Mouse (Mus musculus) heart, adult 11 months (tissue): ENCODE results near the gene Pacrg.

Experiments used
- DNase-seq: peaks from one replicate; pipeline ENCODE4 v3.0.0; 2022

Gene Pacrg

DNA sequence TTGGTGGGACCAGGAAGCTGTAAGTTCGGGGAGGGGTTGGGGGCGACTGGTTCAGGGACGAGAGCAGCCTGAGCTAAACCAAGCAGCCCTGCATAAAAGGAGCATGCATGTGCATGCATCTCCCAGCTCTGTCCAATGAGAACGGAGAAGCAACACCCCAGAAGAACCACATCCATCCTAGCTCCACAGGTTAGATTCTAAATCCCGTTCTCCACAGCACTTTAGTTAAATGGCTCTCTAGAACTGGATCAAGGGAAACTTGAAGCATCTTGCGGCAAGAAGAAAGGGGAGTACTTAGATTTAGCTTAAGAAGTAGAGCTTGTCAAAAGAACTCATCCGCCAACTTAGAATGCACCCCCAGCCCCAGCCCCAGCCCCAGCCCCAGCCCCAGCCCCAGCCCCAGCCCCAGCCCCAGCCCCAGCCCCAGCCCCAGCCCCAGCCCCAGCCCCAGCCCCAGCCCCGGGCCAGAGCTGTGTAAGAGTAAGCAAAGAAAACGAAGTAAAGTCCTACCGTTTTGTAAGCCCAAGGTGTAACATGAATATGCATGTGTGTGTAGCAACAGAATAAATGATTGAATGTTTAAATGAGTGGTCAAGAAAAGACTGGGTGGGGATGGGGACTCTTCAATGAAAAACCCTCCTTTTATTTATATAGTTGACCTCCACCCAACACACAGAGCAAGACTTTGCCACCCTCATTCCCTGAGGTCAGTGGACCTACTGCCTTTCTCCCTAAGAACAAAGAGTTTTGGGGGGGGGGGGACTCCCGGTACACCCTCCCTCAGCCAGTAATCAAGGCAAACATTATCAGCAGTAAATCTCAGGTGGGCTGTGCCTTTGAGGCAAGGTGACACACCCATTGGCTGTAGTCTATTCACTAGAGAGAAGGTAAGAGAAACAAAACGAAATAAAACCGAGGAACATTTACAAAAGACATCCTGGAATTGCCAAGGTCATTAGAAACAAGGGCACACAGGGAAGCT is 474.3 kb downstream of the Pacrg start:
- DNase-seq: no peak

GRCm38 (mm10) chr17:10363151-10363550 is 477.0 kb downstream of the Pacrg start:
- DNase-seq: no peak

- DNase-seq: no peak
Measured at GRCm38 (mm10) chr17:10361882-10362291, 478.2 kb downstream of the Pacrg start.

DNA sequence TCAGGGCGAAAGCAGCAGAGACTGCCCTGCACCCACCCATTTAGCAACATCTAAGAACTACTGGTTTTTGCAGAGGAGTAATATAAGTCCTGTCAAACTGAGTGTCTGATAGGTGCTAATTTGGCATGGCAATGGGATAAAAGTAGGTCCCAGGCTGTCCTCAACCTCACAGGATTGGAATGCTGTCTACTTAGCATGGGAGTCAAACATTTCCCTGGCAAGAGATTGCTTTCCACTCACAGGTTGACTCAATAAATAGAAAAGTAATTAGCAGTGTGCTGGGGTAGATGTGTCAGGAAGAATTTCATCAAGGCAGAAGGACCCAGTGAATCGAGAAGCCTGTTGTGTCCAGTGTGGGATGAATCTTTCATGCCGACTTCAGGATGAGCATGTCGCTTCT is 479.4 kb downstream of the Pacrg start:
- no peak for DNase-seq

DNA sequence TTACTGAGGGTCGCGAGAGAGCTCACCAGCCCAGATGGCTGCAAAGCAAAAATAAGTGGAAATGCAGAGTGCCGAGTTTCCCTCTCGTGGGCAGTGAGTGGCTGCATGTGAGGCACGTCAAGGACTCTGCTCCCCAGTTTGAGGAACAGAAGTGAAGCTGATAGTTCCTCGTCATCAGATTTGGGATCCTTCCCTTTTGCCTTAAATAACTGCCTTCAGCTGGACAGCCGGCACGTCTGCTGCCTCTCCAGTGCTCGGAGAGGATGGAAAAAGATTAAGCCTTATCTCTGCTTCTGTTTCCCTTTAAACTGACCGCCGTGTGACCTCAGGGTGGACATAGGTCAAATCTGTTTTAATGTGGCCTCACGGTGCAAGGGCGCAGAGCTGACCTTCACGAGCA is 480.6 kb downstream of the Pacrg start:
- DNase-seq: peak; percentile 97

DNA sequence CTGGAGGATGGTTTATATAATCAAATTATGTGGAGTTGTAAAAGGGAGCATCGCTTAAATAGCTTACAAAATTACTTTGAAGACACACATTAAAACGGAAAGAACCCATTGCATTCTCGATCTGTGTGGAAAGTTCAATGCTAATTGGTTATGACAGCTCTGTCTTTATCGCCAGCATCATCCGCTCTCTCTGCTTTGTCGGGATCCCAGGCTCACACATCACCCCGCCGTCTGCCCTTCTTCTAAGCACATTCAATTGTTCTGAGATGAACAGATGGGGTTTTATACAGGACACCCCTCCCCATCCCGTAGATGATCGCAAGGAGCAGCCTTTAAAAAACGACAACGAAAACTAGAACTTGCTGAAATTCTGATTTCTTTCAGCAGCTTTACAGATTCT is 482.8 kb downstream of the Pacrg start:
- no peak for DNase-seq

DNA sequence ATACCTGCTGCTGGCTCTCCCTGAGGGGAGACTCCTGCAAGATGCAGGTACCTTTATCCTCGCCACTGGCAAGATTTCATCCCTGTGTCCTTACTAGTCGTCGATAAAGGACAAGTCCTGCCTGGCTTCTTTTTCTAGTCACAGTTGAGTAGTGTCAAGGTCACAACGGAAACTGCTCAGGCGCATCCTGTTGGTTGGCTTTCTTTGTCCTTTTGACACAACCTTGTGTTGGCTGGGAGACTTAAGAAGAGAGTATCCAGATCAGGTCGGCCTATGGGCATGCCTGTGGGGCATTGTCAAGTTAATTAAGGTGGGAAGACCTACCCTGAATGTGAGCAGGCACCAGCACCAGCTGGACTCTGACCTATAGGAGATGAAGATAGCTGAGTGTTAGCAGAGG is 483.8 kb downstream of the Pacrg start:
- no peak for DNase-seq

DNA sequence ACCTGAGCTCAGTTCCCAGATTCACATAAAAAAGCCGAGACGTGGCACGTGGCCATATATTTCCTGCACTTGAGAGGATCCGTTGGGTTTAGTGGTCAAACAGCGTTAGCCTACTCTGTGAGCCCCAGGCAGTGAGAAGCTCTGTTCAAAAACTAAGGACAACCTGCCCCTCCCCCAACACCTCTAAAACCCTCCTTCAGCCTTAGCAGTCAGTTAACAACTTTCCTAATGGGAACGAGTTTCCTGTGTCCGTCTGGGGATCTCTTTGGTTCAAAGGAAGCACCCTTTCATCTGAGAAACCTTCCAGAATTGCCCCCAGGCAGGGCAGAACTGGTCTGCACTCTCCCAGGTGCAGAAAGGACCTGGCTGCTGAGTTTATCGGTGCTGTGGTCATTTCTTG is 484.4 kb downstream of the Pacrg start:
- no peak for DNase-seq
